Mouse (Mus musculus): ENCODE measurements at regions not wholly inside any gene's neighbourhood (a gene's known extent, or its start where the extent isn't known, plus 50 kb on each side); places are given as distances from the start of the nearest gene placed in this dataset.

DNA sequence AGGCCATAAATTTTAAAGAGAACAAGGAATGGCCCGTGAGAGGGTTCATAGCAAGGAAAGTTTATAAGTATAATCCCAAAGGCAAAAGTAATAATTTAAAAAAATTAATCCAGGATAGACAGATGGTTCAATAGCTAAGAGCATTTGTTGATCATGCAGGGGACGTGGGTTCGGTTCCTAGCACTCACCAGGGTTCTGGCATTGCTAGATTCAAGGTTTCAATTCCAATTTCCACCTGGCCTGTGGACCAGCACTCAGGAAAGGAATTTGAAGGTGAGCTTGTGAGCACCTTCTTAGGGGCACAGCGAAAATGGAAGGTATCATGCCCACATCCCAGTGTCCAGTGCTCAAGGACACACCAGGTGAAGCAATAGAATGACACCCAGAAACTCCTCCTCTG, 278.2 kb downstream of the Cbln4 start:
- no peak for TF ChIP-seq POLR2A (IDR thresholded peaks at IDR 0.05; ENCODE audit: control insufficient read depth in 1 of 2, insufficient read depth in 1 of 2, low read depth in 1 of 2, low read length in 2 of 2, poor library complexity in 1 of 2)
- TF ChIP-seq CTCF (IDR thresholded peaks at IDR 0.05 in 2 of 3, conservative IDR thresholded peaks at IDR 0.05 in 1 of 3; ENCODE audit: control insufficient read depth in 1 of 3, insufficient read depth in 1 of 3, low read depth in 2 of 3, low read length in 3 of 3, poor library complexity in 1 of 3, severe bottlenecking in 1 of 3) = no peak
- TF ChIP-seq ZKSCAN1 (IDR thresholded peaks at IDR 0.05; ENCODE audit: low read depth, low read length) = no peak
- TF ChIP-seq MYC (IDR thresholded peaks at IDR 0.05; ENCODE audit: low read depth, low read length) = no peak
- no peak for TF ChIP-seq ZMIZ1 (IDR thresholded peaks at IDR 0.05; ENCODE audit: low read depth, low read length)
- no peak for TF ChIP-seq TAL1 (IDR thresholded peaks at IDR 0.05; ENCODE audit: low read length)
- TF ChIP-seq ZC3H11A (IDR thresholded peaks at IDR 0.05; ENCODE audit: low read depth, low read length) = no peak
- no peak for TF ChIP-seq USF1 (IDR thresholded peaks at IDR 0.05; ENCODE audit: low read depth, low read length)
- no peak for TF ChIP-seq NRF1 (IDR thresholded peaks at IDR 0.05; ENCODE audit: insufficient read depth, low read depth, low read length, poor library complexity, severe bottlenecking)
- TF ChIP-seq CHD2 (IDR thresholded peaks at IDR 0.05; ENCODE audit: low read length) = no peak
- no peak for TF ChIP-seq ETS1 (IDR thresholded peaks at IDR 0.05; ENCODE audit: low read depth, low read length)
- TF ChIP-seq GATA1 (IDR thresholded peaks at IDR 0.05; ENCODE audit: low read depth, low read length) = no peak
- TF ChIP-seq POLR2AphosphoS2 (IDR thresholded peaks at IDR 0.05; ENCODE audit: low read length) = no peak
- no peak for TF ChIP-seq JUND (IDR thresholded peaks at IDR 0.05; ENCODE audit: low read depth, low read length)

All from MEL (cell line).